ENCODE assay signal across 21 mouse cellular contexts in the genomic region with DNA sequence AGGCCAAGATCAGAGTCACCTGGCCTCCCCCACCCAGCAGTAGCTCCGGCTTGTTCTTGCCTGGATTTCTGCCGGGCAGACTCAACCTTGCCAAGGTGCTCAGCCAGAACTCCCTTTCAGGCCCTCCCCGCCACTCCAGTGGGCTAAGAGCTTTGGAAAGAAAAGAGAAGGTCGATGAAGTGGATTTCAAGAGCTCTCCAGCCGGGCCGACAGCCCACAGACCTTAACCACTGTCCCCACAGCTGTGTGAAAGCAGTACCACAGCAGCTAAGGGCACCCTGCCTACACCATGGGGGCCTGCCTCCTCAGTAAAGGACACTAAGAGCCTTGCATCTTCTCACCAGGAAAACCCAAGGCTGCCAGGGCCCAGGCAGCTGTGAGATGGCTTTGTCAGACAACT.
DNase-seq lines count a peak whose midpoint lies in the region; ATAC-seq lines count a peak whose summit lies in the region.
"Had no signal": no experiment of that assay in that cellular context is flagged by ENCODE, and none has a peak within 500 bp of the region (broad histone marks: within the 10 kb centered on the region; RNA-seq: fewer than 3 reads in every experiment).

No protein-coding gene starts in this region.

- WGBS in midbrain, embryonic 11.5 days: 67% methylated on average over 6 of the region's 6 CpGs
- 79% methylated on average over 6 of the region's 6 CpGs for WGBS in midbrain, embryonic 15.5 days

- no peak overlapping the region for H3K27ac ChIP-seq in midbrain, embryonic 11.5 days (ENCODE audit: low read depth, low read length)
- H3K27ac ChIP-seq in midbrain, embryonic 15.5 days: no peak overlapping the region
- H3K27ac ChIP-seq: heart, adult 2 months; heart, embryonic 13.5 days; hindbrain, embryonic 14.5 days; kidney, postnatal 0 days; neural tube, embryonic 15.5 days had no signal

- ATAC-seq in midbrain, embryonic 11.5 days (ENCODE audit: low FRiP score): no peak
- ATAC-seq in midbrain, embryonic 15.5 days (replicated peaks): no peak
- ATAC-seq: CD4-positive, CD25-positive, alpha-beta regulatory T cell, adult 4 months; inflammation-experienced regulatory T-cells, adult 6 months had no signal

- H3K4me2 ChIP-seq in midbrain, embryonic 11.5 days: no peak overlapping the region
- no peak overlapping the region for H3K4me2 ChIP-seq in midbrain, embryonic 15.5 days
- H3K4me2 ChIP-seq: heart, embryonic 13.5 days; hindbrain, embryonic 14.5 days; neural tube, embryonic 15.5 days had no signal

- no peak overlapping the region for H3K4me3 ChIP-seq in midbrain, embryonic 11.5 days (ENCODE audit: low read depth, low read length)
- no peak overlapping the region for H3K4me3 ChIP-seq in midbrain, embryonic 15.5 days
- H3K4me3 ChIP-seq: heart, adult 2 months; heart, embryonic 13.5 days; megakaryocyte, embryonic 14.5 days; neural tube, embryonic 15.5 days had no signal

- no peak overlapping the region for H3K9ac ChIP-seq in midbrain, embryonic 11.5 days (ENCODE audit: low read length)
- no peak overlapping the region for H3K9ac ChIP-seq in midbrain, embryonic 15.5 days
- H3K9ac ChIP-seq: heart, embryonic 13.5 days; hindbrain, embryonic 14.5 days; neural tube, embryonic 15.5 days had no signal

- H3K36me3 ChIP-seq in midbrain, embryonic 11.5 days (ENCODE audit: control insufficient read depth, insufficient read depth, low read length): no peaks in the 10 kb centered on the region
- H3K36me3 ChIP-seq in midbrain, embryonic 15.5 days (replicated peaks): no peaks in the 10 kb centered on the region
- H3K36me3 ChIP-seq: heart, embryonic 13.5 days; neural tube, embryonic 15.5 days had no signal

- intact Hi-C loops in heart, postnatal 36 days (cut with DNase I): no loop called here

- H3K27me3 ChIP-seq in midbrain, embryonic 11.5 days (ENCODE audit: control insufficient read depth, insufficient read depth, low read length): no peaks in the 10 kb centered on the region
- H3K27me3 ChIP-seq in midbrain, embryonic 15.5 days (replicated peaks): 0 out of 2 replicates have a peak, but pooled peaks cover 3% of the 10 kb centered on the region
- H3K27me3 ChIP-seq: neural tube, embryonic 15.5 days had no signal

- H3K9me3 ChIP-seq in midbrain, embryonic 11.5 days (ENCODE audit: control insufficient read depth, low read length): no peaks in the 10 kb centered on the region
- H3K9me3 ChIP-seq in midbrain, embryonic 15.5 days: no peaks in the 10 kb centered on the region
- H3K9me3 ChIP-seq: heart, embryonic 13.5 days; megakaryocyte, embryonic 14.5 days; neural tube, embryonic 15.5 days had no signal

- peaks cover 10% of the 10 kb centered on the region for H3K4me1 ChIP-seq in midbrain, embryonic 11.5 days (ENCODE audit: control insufficient read depth, insufficient read depth, low read length)
- H3K4me1 ChIP-seq in midbrain, embryonic 15.5 days: peaks cover 13% of the 10 kb centered on the region
- H3K4me1 ChIP-seq: heart, embryonic 13.5 days; megakaryocyte, embryonic 14.5 days had no signal

- peak; percentile 44 for DNase-seq in cerebellum, adult 9-11 months
- DNase-seq in cerebellum, postnatal 14 days: no peak
- DNase-seq in midbrain, embryonic 11.5 days (ENCODE audit: low spot score, missing footprints): peak; percentile 79
- DNase-seq in lung, postnatal 14 days: peak; percentile 52
- DNase-seq in heart, postnatal 36 days: no peak
- no peak for DNase-seq in B cell, adult 2 months
- DNase-seq: adrenal gland, postnatal 25 days; gastrocnemius, postnatal 36 days; heart, adult 2 months; heart, postnatal 14 days; kidney, adult 2 months; thymus, adult 18-20 months; thymus, postnatal 36 days had no signal

Comparison
In these comparisons a context has a peak if more than half of its experiments do, and no peak if none do; other contexts are left out.
1. DNase-seq: peak in cerebellum, adult 9-11 months (single experiment), midbrain, embryonic 11.5 days (single experiment) and lung, postnatal 14 days (single experiment); none in cerebellum, postnatal 14 days (0 of 2), heart, postnatal 36 days (0 of 2) and B cell, adult 2 months (0 of 2).